10 mouse cellular contexts compared by ENCODE assay signal in genomic region chr8:10402606-10403005, GRCm38 (mm10).
DNase-seq lines count a peak whose midpoint lies in the region; ATAC-seq and TF ChIP-seq lines count a peak whose summit lies in the region.
"Had no signal": no experiment of that assay in that cellular context is flagged by ENCODE, and none has a peak within 500 bp of the region (broad histone marks: within the 10 kb centered on the region; RNA-seq: fewer than 3 reads in every experiment).

No protein-coding gene starts in this region.

- no peak for TF ChIP-seq POLR2A in kidney, adult 2 months (IDR thresholded peaks at IDR 0.05; ENCODE audit: low read depth, low read length)
- TF ChIP-seq POLR2A in CH12.LX (IDR thresholded peaks at IDR 0.05; ENCODE audit: low read depth, low read length) = no peak
- TF ChIP-seq POLR2A in limb, embryonic 14.5 days (IDR thresholded peaks at IDR 0.05; ENCODE audit: borderline replicate concordance, extremely low read depth, insufficient read depth, insufficient read length) = no peak

- TF ChIP-seq EP300 in CH12.LX (IDR thresholded peaks at IDR 0.05; ENCODE audit: low read length) = no peak

- no peaks in the 10 kb centered on the region for H3K36me3 ChIP-seq in kidney, adult 2 months (ENCODE audit: control insufficient read depth, insufficient read depth, low read length)
- H3K36me3 ChIP-seq in CH12.LX (replicated peaks in 1 of 2; ENCODE audit: control insufficient read depth in 1 of 2, insufficient read depth in 1 of 2, low read length in 1 of 2) = no peaks in the 10 kb centered on the region
- H3K36me3 ChIP-seq in limb, embryonic 14.5 days (ENCODE audit: control insufficient read depth, insufficient read depth, low read length) = no peaks in the 10 kb centered on the region
- H3K36me3 ChIP-seq: embryonic facial prominence, embryonic 13.5 days; liver, embryonic 15.5 days had no signal

- peak; percentile 60 for DNase-seq in kidney, adult 2 months
- DNase-seq in kidney, adult 11 months = no peak
- DNase-seq in CH12.LX (ENCODE audit: extremely low read depth) = peak; percentile 73
- DNase-seq in adipocyte (ENCODE audit: low spot score) = peak; percentile 87
- DNase-seq in forelimb bud, embryonic 11.5 days (ENCODE audit: low read depth, low spot score) = peak; percentile 80
- peak; percentile 89 for DNase-seq in limb, embryonic 14.5 days (ENCODE audit: low spot score)
- DNase-seq in retina, postnatal 1 day = peak; percentile 83
- DNase-seq in spleen, postnatal 4 days (ENCODE audit: low spot score in 2 of 2) = no peak

- in situ Hi-C loops in CH12.LX (cut with MboI; ENCODE audit: low pct_ligation_motif_present, low pct_unique_long_range_greater_than_20kb, low sequenced_read_pairs) = loop anchor here (25.0 kb wide), 1 partner anchor 365 kb away; no protein-coding TSS in a partner anchor

- 4% methylated on average over 4 of the region's 4 CpGs for WGBS in kidney, adult 2 months
- 3% methylated on average over 4 of the region's 4 CpGs for WGBS in limb, embryonic 14.5 days

- 0 out of 2 replicates have a peak, but pooled peaks have one; percentile 21 for TF ChIP-seq CTCF in kidney, adult 2 months (conservative IDR thresholded peaks at IDR 0.05; ENCODE audit: insufficient read depth, insufficient read length, low read depth, low read length)
- peak; percentile 38 to 84 for TF ChIP-seq CTCF in CH12.LX (conservative IDR thresholded peaks at IDR 0.05 in 1 of 2, IDR thresholded peaks at IDR 0.05 in 1 of 2; ENCODE audit: low read depth in 2 of 2, low read length in 2 of 2)

- dilution Hi-C loops in CH12.LX (cut with MboI; ENCODE audit: extremely low pct_ligation_motif_present, extremely low pct_unique_long_range_greater_than_20kb, low sequenced_read_pairs) = no loop called here

- no peak overlapping the region for H3K27ac ChIP-seq in kidney, adult 2 months (ENCODE audit: insufficient read depth, low read depth, low read length)
- no peak overlapping the region for H3K27ac ChIP-seq in CH12.LX (ENCODE audit: insufficient read depth, low read depth)
- no peak overlapping the region for H3K27ac ChIP-seq in limb, embryonic 14.5 days (replicated peaks; ENCODE audit: low read depth, low read length)
- H3K27ac ChIP-seq: embryonic facial prominence, embryonic 13.5 days; liver, embryonic 15.5 days had no signal

- no peak for ATAC-seq in limb, embryonic 14.5 days (ENCODE audit: low FRiP score, low read depth)

- H3K4me2 ChIP-seq in CH12.LX (ENCODE audit: insufficient read depth, low read depth, poor library complexity, severe bottlenecking) = no peak overlapping the region
- no peak overlapping the region for H3K4me2 ChIP-seq in limb, embryonic 14.5 days (replicated peaks; ENCODE audit: low read depth, low read length, severe bottlenecking)
- H3K4me2 ChIP-seq: embryonic facial prominence, embryonic 13.5 days; liver, embryonic 15.5 days had no signal

- no peak overlapping the region for H3K4me3 ChIP-seq in kidney, adult 2 months (ENCODE audit: insufficient read depth, low read depth, low read length)
- H3K4me3 ChIP-seq in CH12.LX (replicated peaks in 1 of 3; ENCODE audit: low read depth in 2 of 3, low read length in 2 of 3, poor library complexity in 1 of 3) = no peak overlapping the region
- no peak overlapping the region for H3K4me3 ChIP-seq in limb, embryonic 14.5 days (replicated peaks; ENCODE audit: low read length)
- H3K4me3 ChIP-seq: embryonic facial prominence, embryonic 13.5 days; liver, embryonic 15.5 days had no signal

- no peaks in the 10 kb centered on the region for H3K4me1 ChIP-seq in kidney, adult 2 months (ENCODE audit: control insufficient read depth, insufficient read depth, low read length)
- peaks cover 3 to 12% of the 10 kb centered on the region in 2 experiments; a peak in 2 of 4 replicates for H3K4me1 ChIP-seq in CH12.LX (ENCODE audit: control insufficient read depth in 1 of 2, insufficient read depth in 2 of 2)
- no peaks in the 10 kb centered on the region for H3K4me1 ChIP-seq in limb, embryonic 14.5 days (ENCODE audit: control insufficient read depth, insufficient read depth, low read length)
- H3K4me1 ChIP-seq: liver, embryonic 15.5 days had no signal

- H3K9ac ChIP-seq in CH12.LX (ENCODE audit: insufficient read depth, low read depth) = no peak overlapping the region
- no peak overlapping the region for H3K9ac ChIP-seq in limb, embryonic 14.5 days (ENCODE audit: low read depth, low read length, severe bottlenecking)
- H3K9ac ChIP-seq: embryonic facial prominence, embryonic 13.5 days; liver, embryonic 15.5 days had no signal

- TF ChIP-seq RAD21 in CH12.LX (IDR thresholded peaks at IDR 0.05; ENCODE audit: low read depth, low read length) = peak; percentile 90

- no peaks in the 10 kb centered on the region for H3K9me3 ChIP-seq in CH12.LX (replicated peaks; ENCODE audit: low read length)
- no peaks in the 10 kb centered on the region for H3K9me3 ChIP-seq in limb, embryonic 14.5 days (ENCODE audit: control insufficient read depth, low read length)
- H3K9me3 ChIP-seq: embryonic facial prominence, embryonic 13.5 days; liver, embryonic 15.5 days had no signal

- H3K79me2 ChIP-seq in CH12.LX (replicated peaks; ENCODE audit: control insufficient read depth, extremely low read depth, insufficient read depth, poor library complexity, severe bottlenecking) = no peaks in the 10 kb centered on the region

- H3K27me3 ChIP-seq in kidney, adult 2 months (replicated peaks; ENCODE audit: control insufficient read depth, insufficient read depth, low read length) = no peaks in the 10 kb centered on the region
- H3K27me3 ChIP-seq in CH12.LX (replicated peaks) = no peaks in the 10 kb centered on the region
- H3K27me3 ChIP-seq in limb, embryonic 14.5 days (ENCODE audit: control insufficient read depth, insufficient read depth, low read length) = no peaks in the 10 kb centered on the region
- H3K27me3 ChIP-seq: liver, embryonic 15.5 days had no signal

TF ChIP-seq in CH12.LX, 34 proteins besides CTCF, POLR2A, EP300 and RAD21:
- TF ChIP-seq SMC3 (IDR thresholded peaks at IDR 0.05; ENCODE audit: low read depth, low read length) = peak; percentile 52
- no peak for TF ChIP-seq ETS1 (conservative IDR thresholded peaks at IDR 0.05; ENCODE audit: low read depth, low read length)
- no peak for TF ChIP-seq MXI1 (IDR thresholded peaks at IDR 0.05; ENCODE audit: low read depth, low read length)
- peak; percentile 100 for TF ChIP-seq MAFK (IDR thresholded peaks at IDR 0.05; ENCODE audit: insufficient replicate concordance, low read length)
- no peak for TF ChIP-seq ZNF384 (IDR thresholded peaks at IDR 0.05; ENCODE audit: low read depth, low read length)
TF ChIP-seq in CH12.LX: peak in this region for 2.

Comparison
In these comparisons a context has a peak if more than half of its experiments do, and no peak if none do; other contexts are left out.
1. DNase-seq: peak in kidney, adult 2 months (single experiment), CH12.LX (single experiment), adipocyte (single experiment), forelimb bud, embryonic 11.5 days (single experiment), limb, embryonic 14.5 days (single experiment) and retina, postnatal 1 day (single experiment); none in kidney, adult 11 months (single experiment) and spleen, postnatal 4 days (0 of 2).